Mouse (Mus musculus): ENCODE results near the gene F11r. TPM values are rescaled to one million over a fixed set of nuclear protein-coding genes. Genes with fewer than 3 reads are reported as not detected.
A peak's percentile ranks its signal among the peaks of the same experiment; 100 is the strongest.
"Not testable (repeated sequence)": the region's sequence is repeated elsewhere in the genome, so short reads cannot be mapped to it uniquely, and the experiment has no call there.

The F11r gene
- polyA plus RNA-seq, 1 experiment from 2014 or later: 33.8 TPM

GRCm38 (mm10) chr1:171470371-171470871, 33.1 kb downstream of the F11r start:
- in situ Hi-C loops (cut with MboI; ENCODE audit: low pct_unique_long_range_greater_than_20kb): loop anchor here (10.0 kb wide), 1 partner anchor 356 kb away; the partner anchor contains the start of gene Cfap126
- H3K27me3 ChIP-seq: no peaks in the 10 kb centered on the region
- TF ChIP-seq CTCF (IDR thresholded peaks at IDR 0.05): peak; percentile 96
- ATAC-seq: peak; percentile 64
- peak; percentile 25 for DNase-seq (ENCODE audit: low read depth, low spot score)
- ChIA-PET POLR2A (no interaction called here), CTCF (interaction anchor here (0.8 to 3.1 kb wide), 14 partner anchors 8 to 149 kb away, joined by 3 to 11 read pairs (median 4); partner anchors contain the start of genes F11r and Klhdc9)

- ChIA-PET POLR2A (no interaction called here), CTCF (interaction anchor here (0.8 to 3.1 kb wide), 11 partner anchors 8 to 114 kb away, joined by 3 to 11 read pairs (median 4); partner anchors contain the start of genes F11r and Klhdc9)
- ATAC-seq (peak; percentile 96), DNase-seq (ENCODE audit: low read depth, low spot score) (peak; percentile 43)
- TF ChIP-seq CTCF (IDR thresholded peaks at IDR 0.05): no peak
- H3K27me3 ChIP-seq: no peaks in the 10 kb centered on the region
- in situ Hi-C loops (cut with MboI; ENCODE audit: low pct_unique_long_range_greater_than_20kb): loop anchor here (10.0 kb wide), 1 partner anchor 356 kb away; the partner anchor contains the start of gene Cfap126
Measured at GRCm38 (mm10) chr1:171470896-171471295, 33.6 kb downstream of the F11r start.

- POLR2A ChIA-PET: interaction anchor here (0.6 kb wide), 1 partner anchor 35 kb away, joined by 4 read pairs; no protein-coding TSS in a partner anchor
- CTCF ChIA-PET: interaction anchor here (0.8 to 3.1 kb wide), 6 partner anchors 8 to 115 kb away, joined by 3 to 11 read pairs (median 6); no protein-coding TSS in a partner anchor
- no peak for TF ChIP-seq CTCF (IDR thresholded peaks at IDR 0.05)
- ATAC-seq (no peak), DNase-seq (ENCODE audit: low read depth, low spot score) (no peak)
- no peaks in the 10 kb centered on the region for H3K27me3 ChIP-seq
- in situ Hi-C loops (cut with MboI; ENCODE audit: low pct_unique_long_range_greater_than_20kb): loop anchor here (10.0 kb wide), 1 partner anchor 357 kb away; the partner anchor contains the start of gene Cfap126
Measured at GRCm38 (mm10) chr1:171471452-171471851, 34.1 kb downstream of the F11r start.

- DNase-seq (ENCODE audit: low read depth, low spot score); ATAC-seq; CTCF ChIA-PET; H3K27me3 ChIP-seq: not testable (repeated sequence)
- POLR2A ChIA-PET: interaction anchor here (0.6 kb wide), 1 partner anchor 35 kb away, joined by 4 read pairs; no protein-coding TSS in a partner anchor
- in situ Hi-C loops (cut with MboI; ENCODE audit: low pct_unique_long_range_greater_than_20kb): loop anchor here (10.0 kb wide), 1 partner anchor 357 kb away; the partner anchor contains the start of gene Cfap126
Measured at GRCm38 (mm10) chr1:171471941-171472340, 34.6 kb downstream of the F11r start.

DNA sequence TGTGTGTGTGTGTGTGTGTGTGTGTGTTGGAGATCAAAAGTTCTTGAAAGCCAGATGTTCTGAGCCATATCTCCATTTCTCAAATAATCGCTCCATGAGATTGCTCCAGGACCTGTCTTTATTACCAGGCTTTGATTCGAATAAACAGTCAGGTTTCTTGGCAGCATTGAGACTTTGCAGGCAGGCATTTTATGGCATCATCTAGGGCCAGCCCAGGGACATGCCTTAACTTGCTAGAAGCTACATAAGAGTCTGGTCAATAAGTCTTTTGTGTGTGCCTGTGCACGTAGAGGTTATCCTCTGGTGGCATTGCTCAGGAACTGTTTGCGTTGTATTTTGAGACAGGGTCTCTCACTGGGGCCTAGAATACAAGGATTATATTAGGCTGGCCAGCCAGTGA, 36.2 kb downstream of the F11r start:
- in situ Hi-C loops (cut with MboI; ENCODE audit: low pct_unique_long_range_greater_than_20kb): loop anchor here (10.0 kb wide), 1 partner anchor 359 kb away; the partner anchor contains the start of gene Cfap126
- ChIA-PET POLR2A (no interaction called here), CTCF (interaction anchor here (1.0 to 1.3 kb wide), 2 partner anchors 28 to 118 kb away, joined by 3 to 4 read pairs; no protein-coding TSS in a partner anchor)
- no peak for ATAC-seq
- H3K27me3 ChIP-seq: no peaks in the 10 kb centered on the region
- no peak for DNase-seq (ENCODE audit: low read depth, low spot score)
- TF ChIP-seq CTCF (IDR thresholded peaks at IDR 0.05): no peak

DNA sequence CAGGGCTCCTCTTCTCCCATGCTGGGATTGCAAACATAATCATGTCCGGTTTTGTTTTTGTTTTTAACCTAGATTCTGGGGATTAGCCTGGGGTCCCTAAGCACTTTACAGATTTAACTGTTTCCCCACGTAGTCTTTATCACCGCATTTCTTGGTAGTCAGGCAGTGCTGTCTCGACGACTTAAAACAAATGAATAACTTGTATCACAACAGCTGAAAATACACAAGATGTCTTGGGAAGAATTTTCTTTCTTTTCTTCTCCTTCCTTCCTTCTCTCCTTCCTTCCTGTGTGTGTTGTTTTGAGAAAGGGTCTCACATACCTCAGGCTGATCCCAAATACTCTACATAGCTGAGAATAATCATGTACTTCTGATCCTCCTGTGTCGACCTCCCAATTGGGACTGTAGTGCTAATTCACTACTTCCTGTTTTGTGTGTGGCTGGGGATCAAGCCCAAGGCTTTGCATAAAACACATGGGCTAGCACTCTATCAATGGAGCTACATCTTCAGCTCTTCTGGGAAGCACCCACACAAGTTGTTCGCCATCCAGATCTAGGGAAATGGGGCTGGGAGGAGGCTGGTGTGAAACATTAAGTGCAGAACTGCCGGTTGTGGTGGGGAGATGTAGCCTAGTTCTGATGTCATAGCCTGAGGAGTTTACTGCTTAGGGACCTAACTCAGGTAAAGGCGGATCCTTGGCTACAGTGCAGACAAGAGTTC, 36.7 kb downstream of the F11r start:
- no peak for ATAC-seq
- H3K27me3 ChIP-seq: no peaks in the 10 kb centered on the region
- DNase-seq (ENCODE audit: low read depth, low spot score): no peak
- no peak for TF ChIP-seq CTCF (IDR thresholded peaks at IDR 0.05)
- POLR2A ChIA-PET: no interaction called here
- in situ Hi-C loops (cut with MboI; ENCODE audit: low pct_unique_long_range_greater_than_20kb): loop anchor here (10.0 kb wide), 1 partner anchor 359 kb away; the partner anchor contains the start of gene Cfap126
- CTCF ChIA-PET: interaction anchor here (1.0 to 1.3 kb wide), 2 partner anchors 28 to 118 kb away, joined by 3 to 4 read pairs; no protein-coding TSS in a partner anchor

- in situ Hi-C loops (cut with MboI; ENCODE audit: low pct_unique_long_range_greater_than_20kb): loop anchor here (5.0 to 10.0 kb wide), 2 partner anchors 115 to 362 kb away; partner anchors contain the start of genes Cfap126 and Klhdc9
- ATAC-seq (no peak), DNase-seq (ENCODE audit: low read depth, low spot score) (no peak)
- H3K27me3 ChIP-seq: no peaks in the 10 kb centered on the region
- TF ChIP-seq CTCF (IDR thresholded peaks at IDR 0.05): no peak
- CTCF ChIA-PET: interaction anchor here (0.8 to 2.7 kb wide), 7 partner anchors 15 to 115 kb away, joined by 3 to 11 read pairs (median 4); no protein-coding TSS in a partner anchor
- POLR2A ChIA-PET: interaction anchor here (1.1 kb wide), 1 partner anchor 112 kb away, joined by 3 read pairs; no protein-coding TSS in a partner anchor
Measured at GRCm38 (mm10) chr1:171477123-171477522, 39.8 kb downstream of the F11r start.

GRCm38 (mm10) chr1:171477758-171478545, 40.6 kb downstream of the F11r start:
- in situ Hi-C loops (cut with MboI; ENCODE audit: low pct_unique_long_range_greater_than_20kb): loop anchor here (5.0 to 10.0 kb wide), 2 partner anchors 116 to 363 kb away; partner anchors contain the start of genes Cfap126 and Klhdc9
- ATAC-seq: no peak
- DNase-seq (ENCODE audit: low read depth, low spot score): no peak
- POLR2A ChIA-PET: interaction anchor here (1.1 kb wide), 1 partner anchor 113 kb away, joined by 3 read pairs; no protein-coding TSS in a partner anchor
- no peak for TF ChIP-seq CTCF (IDR thresholded peaks at IDR 0.05)
- H3K27me3 ChIP-seq: no peaks in the 10 kb centered on the region
- CTCF ChIA-PET: interaction anchor here (0.6 to 2.7 kb wide), 15 partner anchors 8 to 123 kb away, joined by 3 to 25 read pairs (median 5); partner anchors contain the start of gene Klhdc9

DNA sequence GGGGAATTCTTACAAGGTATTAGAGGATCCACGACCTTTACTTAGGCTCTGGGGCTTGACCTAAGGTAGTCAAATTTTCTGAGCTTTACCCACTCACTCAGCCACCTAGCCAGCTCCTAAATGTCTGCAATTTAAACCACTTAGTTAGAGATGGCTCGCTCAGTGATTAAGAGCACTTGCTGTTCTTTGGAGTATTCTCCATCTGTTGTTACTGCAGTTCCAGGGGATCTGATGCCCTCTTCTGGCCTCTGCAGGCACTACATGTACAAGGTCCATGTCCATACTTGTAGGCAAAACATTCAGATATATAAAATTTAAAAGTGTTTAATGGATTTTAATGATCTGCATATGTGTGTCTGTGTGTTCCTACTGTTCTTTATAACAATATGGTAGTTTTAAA, 41.6 kb downstream of the F11r start:
- no peaks in the 10 kb centered on the region for H3K27me3 ChIP-seq
- ChIA-PET POLR2A (interaction anchor here (0.6 kb wide), 1 partner anchor 89 kb away, joined by 3 read pairs; no protein-coding TSS in a partner anchor), CTCF (interaction anchor here (0.6 to 2.7 kb wide), 14 partner anchors 9 to 124 kb away, joined by 3 to 25 read pairs (median 5); partner anchors contain the start of genes Klhdc9 and Nectin4)
- DNase-seq (ENCODE audit: low read depth, low spot score) (no peak), ATAC-seq (no peak)
- in situ Hi-C loops (cut with MboI; ENCODE audit: low pct_unique_long_range_greater_than_20kb): loop anchor here (5.0 to 10.0 kb wide), 2 partner anchors 117 to 364 kb away; partner anchors contain the start of genes Cfap126 and Klhdc9
- peak; percentile 78 for TF ChIP-seq CTCF (IDR thresholded peaks at IDR 0.05)

All from Patski (cell line).